Mouse (Mus musculus) kidney, adult 2 months (tissue): ENCODE measurements at regions not wholly inside any gene's neighbourhood (a gene's known extent, or its start where the extent isn't known, plus 50 kb on each side); places are given as distances from the start of the nearest gene placed in this dataset.

ENCODE experiments used
- CTCF ChIP-seq: fragments of 200-500 bp; conservative IDR thresholded peaks from 2 replicates; pipeline ENCODE4 v1.5.1; 2011; ENCODE audit warnings: low read depth, mild to moderate bottlenecking, control low read depth, low read length, moderate library complexity, mixed read lengths; ENCODE audit not compliant: insufficient read depth, insufficient read length
- POLR2A ChIP-seq: fragments of 200-500 bp; IDR thresholded peaks from one replicate; pipeline ENCODE4 v1.6.1; 2011; ENCODE audit warnings: low read depth, low read length, control low read depth

DNA sequence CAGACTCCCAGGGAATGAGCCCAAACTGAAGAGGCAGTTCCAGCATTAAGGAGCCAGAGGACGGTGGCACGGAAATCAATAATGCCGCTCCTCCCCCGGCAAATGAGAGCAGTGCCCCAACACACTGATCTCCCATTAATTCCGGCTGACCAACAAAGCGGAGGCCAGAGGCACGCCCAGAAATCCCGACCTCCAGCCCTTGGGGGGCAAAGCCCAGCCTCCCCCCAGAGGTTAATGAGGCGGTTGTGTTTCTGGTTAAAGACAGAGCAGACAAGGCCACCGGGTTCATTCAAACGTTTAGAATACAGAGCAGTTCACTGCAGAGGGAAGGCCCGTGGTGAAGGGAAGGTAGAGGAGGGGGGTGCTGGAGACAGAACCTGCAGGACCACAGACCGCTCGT, 149.9 kb upstream of the Tshz3 start:
- TF ChIP-seq CTCF (no peak), POLR2A (no peak)
